Mouse (Mus musculus): ENCODE data around the gene Cnih2.

- TF ChIP-seq POLR2A (IDR thresholded peaks at IDR 0.05; ENCODE audit: insufficient read depth, low read length): no peak
- no peak for TF ChIP-seq EP300 (IDR thresholded peaks at IDR 0.05; ENCODE audit: insufficient read depth, low read depth, low read length)
These were observed 52.8 kb downstream of the Cnih2 start for GRCm38 (mm10) chr19:5045531-5045930.
